In the genomic region with DNA sequence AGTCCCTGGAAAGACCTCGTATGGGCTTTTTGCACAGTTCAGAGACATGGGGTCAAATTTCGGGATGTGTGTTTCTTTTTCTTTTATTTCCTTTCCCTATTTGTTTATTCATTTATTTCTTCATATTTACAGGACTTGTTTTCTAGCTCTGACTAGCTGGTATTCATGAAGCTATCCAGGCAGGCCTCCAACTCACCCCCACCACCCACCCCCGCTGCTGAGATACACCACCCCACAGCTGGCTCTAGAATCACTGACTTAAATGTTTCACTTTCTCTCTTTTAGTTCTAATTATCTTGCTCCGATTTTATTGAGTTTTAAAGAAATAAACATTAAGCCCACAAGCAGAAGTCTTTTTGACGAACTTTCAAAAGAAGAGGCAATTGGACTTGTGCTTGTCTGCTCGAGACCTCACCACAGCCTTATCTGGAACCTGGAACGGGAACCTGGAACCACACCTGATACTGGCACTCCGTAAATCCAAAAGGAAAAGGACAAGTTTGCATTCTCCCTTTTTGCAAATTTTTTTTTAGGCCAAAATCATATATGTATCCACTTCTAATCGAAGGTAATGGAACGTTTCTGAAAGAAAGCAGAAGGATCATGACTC, we compare ENCODE assay signal across 9 mouse cellular contexts. TPM values are rescaled to one million over a fixed set of nuclear protein-coding genes. Genes with fewer than 3 reads are reported as not detected.
A peak's percentile ranks its signal among the peaks of the same experiment; 100 is the strongest.
DNase-seq lines count a peak whose midpoint lies in the region; ATAC-seq lines count a peak whose summit lies in the region.
"Had no signal": no experiment of that assay in that cellular context is flagged by ENCODE, and none has a peak within 500 bp of the region (broad histone marks: within the 10 kb centered on the region; RNA-seq: fewer than 3 reads in every experiment).

No protein-coding gene starts in this region.

- H3K9ac ChIP-seq in kidney, embryonic 15.5 days: peak overlapping the region; percentile 53
- H3K9ac ChIP-seq in embryonic facial prominence, embryonic 12.5 days: peak overlapping the region; percentile 56
- peak overlapping the region; percentile 67 for H3K9ac ChIP-seq in intestine, embryonic 16.5 days (ENCODE audit: low read depth, low read length)
- H3K9ac ChIP-seq in neural tube, embryonic 13.5 days: peak overlapping the region; percentile 73

- peak overlapping the region; percentile 94 for H3K27ac ChIP-seq in kidney, embryonic 15.5 days
- peak overlapping the region; percentile 94 for H3K27ac ChIP-seq in embryonic facial prominence, embryonic 12.5 days
- peak overlapping the region; percentile 88; the same call in 1 of the 2 replicates for H3K27ac ChIP-seq in intestine, embryonic 16.5 days (ENCODE audit: low read length)
- 0 out of 2 replicates have a peak overlapping the region, but pooled peaks have one; percentile 89 for H3K27ac ChIP-seq in neural tube, embryonic 13.5 days (replicated peaks)

- H3K4me1 ChIP-seq in kidney, embryonic 15.5 days: peaks cover 40% of the 10 kb centered on the region
- H3K4me1 ChIP-seq in embryonic facial prominence, embryonic 12.5 days: peaks cover 19% of the 10 kb centered on the region
- peaks cover 13% of the 10 kb centered on the region for H3K4me1 ChIP-seq in intestine, embryonic 16.5 days (ENCODE audit: control insufficient read depth, insufficient read depth, low read length)
- H3K4me1 ChIP-seq in neural tube, embryonic 13.5 days (replicated peaks): peaks cover 18% of the 10 kb centered on the region

- H3K27me3 ChIP-seq in kidney, embryonic 15.5 days: no peaks in the 10 kb centered on the region
- no peaks in the 10 kb centered on the region for H3K27me3 ChIP-seq in embryonic facial prominence, embryonic 12.5 days
- no peaks in the 10 kb centered on the region for H3K27me3 ChIP-seq in intestine, embryonic 16.5 days (replicated peaks; ENCODE audit: control insufficient read depth, insufficient read depth, low read length)
- no peaks in the 10 kb centered on the region for H3K27me3 ChIP-seq in neural tube, embryonic 13.5 days

- WGBS in kidney, embryonic 15.5 days: 35% methylated on average over 10 of the region's 10 CpGs
- WGBS in embryonic facial prominence, embryonic 12.5 days: 39% methylated on average over 10 of the region's 10 CpGs
- 30% methylated on average over 10 of the region's 10 CpGs for WGBS in intestine, embryonic 16.5 days
- WGBS in neural tube, embryonic 13.5 days: 47% methylated on average over 10 of the region's 10 CpGs

- no peaks in the 10 kb centered on the region for H3K9me3 ChIP-seq in kidney, embryonic 15.5 days (replicated peaks)
- no peaks in the 10 kb centered on the region for H3K9me3 ChIP-seq in embryonic facial prominence, embryonic 12.5 days
- no peaks in the 10 kb centered on the region for H3K9me3 ChIP-seq in intestine, embryonic 16.5 days (ENCODE audit: control insufficient read depth, low read length)
- no peaks in the 10 kb centered on the region for H3K9me3 ChIP-seq in neural tube, embryonic 13.5 days

- no peak for DNase-seq in kidney, adult 11 months
- DNase-seq in adrenal gland, adult 18-20 months (ENCODE audit: low spot score in 2 of 2): no peak
- no peak for DNase-seq in right cerebral cortex, postnatal 4 days

- H3K4me2 ChIP-seq in kidney, embryonic 15.5 days: peak overlapping the region; percentile 65
- H3K4me2 ChIP-seq in embryonic facial prominence, embryonic 12.5 days (replicated peaks): peak overlapping the region; percentile 46
- peak overlapping the region; percentile 73 for H3K4me2 ChIP-seq in intestine, embryonic 16.5 days (ENCODE audit: low read depth, low read length)
- H3K4me2 ChIP-seq in neural tube, embryonic 13.5 days: peak overlapping the region; percentile 63

- no peaks in the 10 kb centered on the region for H3K36me3 ChIP-seq in kidney, embryonic 15.5 days
- H3K36me3 ChIP-seq in embryonic facial prominence, embryonic 12.5 days: no peaks in the 10 kb centered on the region
- H3K36me3 ChIP-seq in intestine, embryonic 16.5 days (ENCODE audit: control insufficient read depth, insufficient read depth, low read length): no peaks in the 10 kb centered on the region
- no peaks in the 10 kb centered on the region for H3K36me3 ChIP-seq in neural tube, embryonic 13.5 days

- no peak for ATAC-seq in kidney, embryonic 15.5 days (replicated peaks; ENCODE audit: low FRiP score)
- ATAC-seq in embryonic facial prominence, embryonic 12.5 days (ENCODE audit: insufficient number of reproducible peaks, insufficient read depth, low FRiP score, low TSS enrichment): no peak
- no peak for ATAC-seq in intestine, embryonic 16.5 days
- ATAC-seq in neural tube, embryonic 13.5 days (ENCODE audit: low read depth): no peak
- no peak for ATAC-seq in granulocyte monocyte progenitor cell, adult 5-6 weeks (replicated peaks; ENCODE audit: poor library complexity, severe bottlenecking)

- H3K4me3 ChIP-seq in kidney, embryonic 15.5 days (replicated peaks): peak overlapping the region; percentile 62
- peak overlapping the region; percentile 44 for H3K4me3 ChIP-seq in embryonic facial prominence, embryonic 12.5 days
- peak overlapping the region; percentile 59 for H3K4me3 ChIP-seq in intestine, embryonic 16.5 days (ENCODE audit: low read length)
- H3K4me3 ChIP-seq in neural tube, embryonic 13.5 days: peak overlapping the region; percentile 57

RNA-seq across cellular contexts. Expression of a gene that starts 6.2 kb away (rescaled TPM):
- 13.5 and 13.7 TPM in 2 replicates for polyA plus RNA-seq in kidney, embryonic 15.5 days (2015; fragmentation: Nextera tagmentation; extraction: Ambion mirVana)
- polyA plus RNA-seq in embryonic facial prominence, embryonic 12.5 days (2016; fragmentation: Nextera tagmentation; extraction: Ambion mirVana): 12.9 and 13.9 TPM in 2 replicates
- polyA plus RNA-seq in intestine, embryonic 16.5 days (2015; fragmentation: Nextera tagmentation; extraction: Ambion mirVana): 10.2 and 11.2 TPM in 2 replicates
- 9.5 and 10.3 TPM in 2 replicates for polyA plus RNA-seq in neural tube, embryonic 13.5 days (2015; fragmentation: Nextera tagmentation; extraction: Ambion mirVana)
- 2.9 and 5.7 TPM in 2 replicates for total RNA-seq in granulocyte monocyte progenitor cell, adult 5-6 weeks (2014; fragmentation: Nextera tagmentation)
- 11.0 and 13.7 TPM in 2 replicates for total RNA-seq in granulocyte monocyte progenitor cell, adult 5-6 weeks (2017)
- 1 to 10 TPM; 7.9 to 8.4 TPM for total RNA-seq in adrenal gland, adult 18-20 months (2021)

RNA-seq across cellular contexts. Expression of a gene that starts 35.8 kb away (rescaled TPM):
- polyA plus RNA-seq in kidney, embryonic 15.5 days (2015; fragmentation: Nextera tagmentation; extraction: Ambion mirVana): 0.08 and 0.12 TPM in 2 replicates
- polyA plus RNA-seq in embryonic facial prominence, embryonic 12.5 days (2016; fragmentation: Nextera tagmentation; extraction: Ambion mirVana): 0.10 and 0.20 TPM in 2 replicates
- polyA plus RNA-seq in intestine, embryonic 16.5 days (2015; fragmentation: Nextera tagmentation; extraction: Ambion mirVana): 0.07 and 0.11 TPM in 2 replicates
- 0.07 TPM in 1 of 2 replicates, not detected in the other for polyA plus RNA-seq in neural tube, embryonic 13.5 days (2015; fragmentation: Nextera tagmentation; extraction: Ambion mirVana)
- not detected in 2 replicates for total RNA-seq in granulocyte monocyte progenitor cell, adult 5-6 weeks (2014; fragmentation: Nextera tagmentation)
- total RNA-seq in granulocyte monocyte progenitor cell, adult 5-6 weeks (2017): not detected in 2 replicates
- under 1 TPM in 1 of 2 experiments, not detected in 1; 0.10 TPM for total RNA-seq in adrenal gland, adult 18-20 months (2021)
- total RNA-seq: layer of hippocampus, postnatal 25 days had no signal

RNA-seq across cellular contexts. Expression of a gene that starts 58.8 kb away (rescaled TPM):
- 0.55 and 0.71 TPM in 2 replicates for polyA plus RNA-seq in kidney, embryonic 15.5 days (2015; fragmentation: Nextera tagmentation; extraction: Ambion mirVana)
- 1.6 TPM in 2 replicates for polyA plus RNA-seq in embryonic facial prominence, embryonic 12.5 days (2016; fragmentation: Nextera tagmentation; extraction: Ambion mirVana)
- polyA plus RNA-seq in intestine, embryonic 16.5 days (2015; fragmentation: Nextera tagmentation; extraction: Ambion mirVana): 0.12 TPM in 2 replicates
- 0.12 and 0.21 TPM in 2 replicates for polyA plus RNA-seq in neural tube, embryonic 13.5 days (2015; fragmentation: Nextera tagmentation; extraction: Ambion mirVana)
- not detected in 2 replicates for total RNA-seq in granulocyte monocyte progenitor cell, adult 5-6 weeks (2014; fragmentation: Nextera tagmentation)
- total RNA-seq in granulocyte monocyte progenitor cell, adult 5-6 weeks (2017): not detected in 2 replicates
- total RNA-seq in adrenal gland, adult 18-20 months (2021): not detected
